Mouse (Mus musculus): ENCODE data around the gene Tmem246.
"Not testable (repeated sequence)": the region's sequence is repeated elsewhere in the genome, so short reads cannot be mapped to it uniquely, and the experiment has no call there.

Gene Tmem246

GRCm38 (mm10) chr4:49597183-49598100 is at the start of gene Tmem246:
Gene Tmem246, minus strand, starts transcription at chr4:49597876.
- peak; percentile 57 for DNase-seq (ENCODE audit: low read depth, low spot score)

GRCm38 (mm10) chr4:49639913-49640312 is 42.2 kb upstream of the Tmem246 start:
- no peak for DNase-seq (ENCODE audit: low read depth, low spot score)

- DNase-seq (ENCODE audit: low read depth, low spot score): no peak
Measured at GRCm38 (mm10) chr4:49637821-49638220, 40.1 kb upstream of the Tmem246 start.

GRCm38 (mm10) chr4:49632139-49632481 is 34.4 kb upstream of the Tmem246 start:
- no peak for DNase-seq (ENCODE audit: low read depth, low spot score)

GRCm38 (mm10) chr4:49631319-49632138 is 33.9 kb upstream of the Tmem246 start, which contains the start of gene Rnf20:
Gene Rnf20, plus strand, starts transcription at chr4:49632006.
- DNase-seq (ENCODE audit: low read depth, low spot score): peak; percentile 95

GRCm38 (mm10) chr4:49628941-49629340 is 31.3 kb upstream of the Tmem246 start:
- no peak for DNase-seq (ENCODE audit: low read depth, low spot score)

- DNase-seq (ENCODE audit: low read depth, low spot score): peak; percentile 52
Measured at GRCm38 (mm10) chr4:49626973-49627372, 29.3 kb upstream of the Tmem246 start.

GRCm38 (mm10) chr4:49624969-49625368 is 27.3 kb upstream of the Tmem246 start:
- not testable (repeated sequence) for DNase-seq (ENCODE audit: low read depth, low spot score)

- DNase-seq (ENCODE audit: low read depth, low spot score): no peak
Measured at GRCm38 (mm10) chr4:49623916-49624315, 26.2 kb upstream of the Tmem246 start.

GRCm38 (mm10) chr4:49622272-49622671 is 24.6 kb upstream of the Tmem246 start:
- no peak for DNase-seq (ENCODE audit: low read depth, low spot score)

- not testable (repeated sequence) for DNase-seq (ENCODE audit: low read depth, low spot score)
Measured at GRCm38 (mm10) chr4:49619861-49620260, 22.2 kb upstream of the Tmem246 start.

GRCm38 (mm10) chr4:49616924-49617323 is 19.2 kb upstream of the Tmem246 start:
- DNase-seq (ENCODE audit: low read depth, low spot score): no peak

GRCm38 (mm10) chr4:49605459-49605858 is 7.8 kb upstream of the Tmem246 start:
- no peak for DNase-seq (ENCODE audit: low read depth, low spot score)

GRCm38 (mm10) chr4:49604616-49605015 is 6.9 kb upstream of the Tmem246 start:
- no peak for DNase-seq (ENCODE audit: low read depth, low spot score)

- DNase-seq (ENCODE audit: low read depth, low spot score): no peak
Measured at GRCm38 (mm10) chr4:49604016-49604546, 6.4 kb upstream of the Tmem246 start.

GRCm38 (mm10) chr4:49603161-49603560 is 5.5 kb upstream of the Tmem246 start:
- DNase-seq (ENCODE audit: low read depth, low spot score): no peak

- DNase-seq (ENCODE audit: low read depth, low spot score): no peak
Measured at GRCm38 (mm10) chr4:49596846-49597182, 862 bp downstream of the Tmem246 start.

- DNase-seq (ENCODE audit: low read depth, low spot score): no peak
Measured at GRCm38 (mm10) chr4:49590152-49590551, 7.5 kb downstream of the Tmem246 start.

GRCm38 (mm10) chr4:49586811-49587210 is 10.9 kb downstream of the Tmem246 start:
- DNase-seq (ENCODE audit: low read depth, low spot score): peak; percentile 90

GRCm38 (mm10) chr4:49585524-49586101 is 12.1 kb downstream of the Tmem246 start:
- peak; percentile 40 for DNase-seq (ENCODE audit: low read depth, low spot score)

- DNase-seq (ENCODE audit: low read depth, low spot score): peak; percentile 26
Measured at GRCm38 (mm10) chr4:49583965-49584831, 13.5 kb downstream of the Tmem246 start.
